Mouse (Mus musculus) megakaryocyte, adult 5-6 weeks (primary cell): ENCODE measurements around the gene Tsks. TPM values are rescaled to one million over a fixed set of nuclear protein-coding genes. Genes with fewer than 3 reads are reported as not detected.

Experiments
- ATAC-seq: 2 replicates; pipeline ENCODE4 v1.8.0; 2016; ENCODE audit warnings: mild to moderate bottlenecking, inconsistent platforms; ENCODE audit not compliant: poor library complexity, severe bottlenecking
- total RNA-seq, 2 experiments: library from RNA; stranded (forward) in 1 of 2; stranded (reverse) in 1 of 2; fragments of 153-499, 151-499 nt in 1 of 2; fragments of 221-1000, 200-1000 nt in 1 of 2; gene quantifications; 2 replicates each; pipeline versions ENCODE4 v1.2.3 to v1.2.4; 2015 to 2017

The Tsks gene
- total RNA-seq, 2 experiments from 2014 or later = not detected

DNA sequence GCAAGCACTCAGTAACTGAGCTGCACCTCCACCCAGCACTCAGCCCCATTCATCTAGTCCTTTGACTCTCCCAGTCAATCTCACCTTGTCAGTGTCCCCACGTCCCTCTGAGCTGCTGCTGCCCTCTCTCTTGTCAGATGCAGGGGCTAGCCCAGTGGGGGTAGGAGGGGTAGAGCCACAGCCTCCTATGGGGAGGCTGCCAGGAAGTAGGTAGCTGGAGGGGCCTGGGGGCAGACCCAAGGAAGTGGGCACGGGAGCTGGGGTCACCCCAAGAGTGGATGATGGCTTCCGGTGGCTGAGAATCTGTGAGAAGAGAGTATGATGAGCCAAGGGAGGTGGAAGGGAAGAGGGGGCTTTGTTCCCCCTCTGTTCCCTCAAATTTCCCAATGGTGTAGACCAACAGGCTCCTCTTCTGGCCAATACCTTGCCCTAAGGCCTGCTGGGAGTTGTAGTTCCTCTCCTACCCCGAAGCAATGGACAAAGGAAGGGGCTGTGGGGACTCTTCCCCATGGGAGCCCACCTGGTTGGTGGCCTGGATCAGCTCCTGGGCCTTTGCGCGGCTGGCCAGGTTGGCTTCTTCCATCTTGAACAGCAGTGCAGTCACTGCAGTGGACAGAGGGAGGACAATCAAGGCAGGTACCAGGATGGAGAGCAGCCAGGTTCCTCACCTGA, 62.5 kb downstream of the Tsks start:
- no peak for ATAC-seq

DNA sequence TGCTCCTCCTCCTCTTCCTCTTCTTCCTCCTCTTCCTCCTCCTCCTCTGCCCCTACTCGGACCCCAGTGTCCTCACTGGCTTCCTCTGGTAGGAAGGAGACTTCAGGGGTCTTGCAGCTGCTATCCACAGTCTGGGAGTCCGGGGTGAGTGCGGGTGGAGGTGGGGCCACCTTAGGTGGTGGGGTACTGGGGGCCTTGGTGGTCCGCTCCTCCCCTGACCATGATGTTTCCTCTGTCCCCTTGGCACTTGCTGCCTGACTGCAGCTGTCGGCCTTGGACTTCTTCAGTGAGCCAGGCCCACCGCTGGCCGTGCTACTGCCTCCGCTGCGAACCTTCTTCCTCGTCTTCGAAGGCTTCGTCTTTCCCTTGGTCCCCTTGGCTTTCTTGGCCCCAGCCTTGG, 63.5 kb downstream of the Tsks start:
- no peak for ATAC-seq

DNA sequence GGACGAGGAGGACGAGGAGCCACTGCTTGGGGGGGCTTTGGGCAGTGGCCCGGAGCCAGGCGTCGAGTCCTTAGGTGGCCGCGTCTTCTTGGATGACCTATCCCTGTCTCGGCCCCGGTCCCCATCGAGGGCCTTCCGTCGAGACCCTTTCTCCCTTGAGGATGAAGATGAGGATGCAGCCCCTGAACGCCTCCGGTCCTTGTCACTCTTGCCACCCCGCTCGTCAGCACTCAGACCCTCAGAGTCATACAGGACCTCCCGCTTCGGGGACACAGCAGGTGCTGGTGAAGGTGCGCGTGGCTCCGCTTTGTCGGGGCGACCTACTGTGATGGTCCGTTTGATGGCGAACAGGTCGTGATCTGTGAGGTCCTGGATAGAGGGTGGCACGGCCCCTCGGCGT, 64.1 kb downstream of the Tsks start:
- no peak for ATAC-seq

Other genes with a start within 250 kb of the Tsks start
Only the 30 nearest of the 33 such genes appear.
- gene Vrk3, start 194.8 kb upstream of the Tsks start, total RNA-seq (2015) = 48.8 and 53.1 TPM in 2 replicates
- 51.5 and 52.3 TPM in 2 replicates for gene Vrk3, start 194.8 kb upstream of the Tsks start, total RNA-seq (2017)
- gene Zfp473, start 192.2 kb upstream of the Tsks start, total RNA-seq (2015) = 1.4 and 1.5 TPM in 2 replicates
- gene Zfp473, start 192.2 kb upstream of the Tsks start, total RNA-seq (2017) = 1.8 and 2.3 TPM in 2 replicates
- gene Nup62, start 127.1 kb upstream of the Tsks start, total RNA-seq (2015) = 25.3 and 28.5 TPM in 2 replicates
- 55.7 and 65.8 TPM in 2 replicates for gene Nup62, start 127.1 kb upstream of the Tsks start, total RNA-seq (2017)
- gene Il4i1, start 126.8 kb upstream of the Tsks start, total RNA-seq (2015) = 0.38 and 1.9 TPM in 2 replicates
- gene Il4i1, start 126.8 kb upstream of the Tsks start, total RNA-seq (2017) = 1.5 TPM in 1 of 2 replicates, not detected in the other
- gene Atf5, start 126.5 kb upstream of the Tsks start, total RNA-seq (2015) = 2.1 and 2.6 TPM in 2 replicates
- gene Atf5, start 126.5 kb upstream of the Tsks start, total RNA-seq (2017) = 1.9 and 5.3 TPM in 2 replicates
- 4.7 and 6.5 TPM in 2 replicates for gene Akt1s1, start 94.2 kb upstream of the Tsks start, total RNA-seq (2015)
- 8.0 and 9.6 TPM in 2 replicates for gene Akt1s1, start 94.2 kb upstream of the Tsks start, total RNA-seq (2017)
- 12.5 and 17.6 TPM in 2 replicates for gene Tbc1d17, start 94.1 kb upstream of the Tsks start, total RNA-seq (2015)
- gene Tbc1d17, start 94.1 kb upstream of the Tsks start, total RNA-seq (2017) = 13.0 and 14.8 TPM in 2 replicates
- gene Pnkp, start 86.1 kb upstream of the Tsks start, total RNA-seq (2015) = 75.1 and 89.7 TPM in 2 replicates
- gene Pnkp, start 86.1 kb upstream of the Tsks start, total RNA-seq (2017) = 109 and 129 TPM in 2 replicates
- gene Ptov1, start 73.4 kb upstream of the Tsks start, total RNA-seq (2015) = 21.3 and 29.0 TPM in 2 replicates
- 5.9 and 8.7 TPM in 2 replicates for gene Ptov1, start 73.4 kb upstream of the Tsks start, total RNA-seq (2017)
- gene Med25, start 50.5 kb upstream of the Tsks start, total RNA-seq (2015) = 19.4 and 23.7 TPM in 2 replicates
- 8.6 and 9.0 TPM in 2 replicates for gene Med25, start 50.5 kb upstream of the Tsks start, total RNA-seq (2017)
- gene Fuz, start 47.1 kb upstream of the Tsks start, total RNA-seq (2015) = 4.6 and 4.7 TPM in 2 replicates
- gene Fuz, start 47.1 kb upstream of the Tsks start, total RNA-seq (2017) = 11.1 and 11.3 TPM in 2 replicates
- gene Ap2a1, start 13.7 kb upstream of the Tsks start, total RNA-seq (2015) = 33.2 and 36.1 TPM in 2 replicates
- gene Ap2a1, start 13.7 kb upstream of the Tsks start, total RNA-seq (2017) = 20.2 and 33.6 TPM in 2 replicates
- gene Cpt1c, start 31.6 kb downstream of the Tsks start, total RNA-seq (2015) = not detected in 2 replicates
- gene Cpt1c, start 31.6 kb downstream of the Tsks start, total RNA-seq (2017) = 0.12 TPM in 1 of 2 replicates, not detected in the other
- 48.4 and 55.7 TPM in 2 replicates for gene Prmt1, start 43.4 kb downstream of the Tsks start, total RNA-seq (2015)
- 40.0 and 42.9 TPM in 2 replicates for gene Prmt1, start 43.4 kb downstream of the Tsks start, total RNA-seq (2017)
- gene Irf3, start 54.4 kb downstream of the Tsks start, total RNA-seq (2015) = 60.8 and 76.8 TPM in 2 replicates
- 84.8 and 89.4 TPM in 2 replicates for gene Irf3, start 54.4 kb downstream of the Tsks start, total RNA-seq (2017)
- gene Bcl2l12, start 55.5 kb downstream of the Tsks start, total RNA-seq (2015) = 16.8 and 18.7 TPM in 2 replicates
- 14.1 and 17.7 TPM in 2 replicates for gene Bcl2l12, start 55.5 kb downstream of the Tsks start, total RNA-seq (2017)
- gene Scaf1, start 73.2 kb downstream of the Tsks start, total RNA-seq (2015) = 22.2 and 23.0 TPM in 2 replicates
- 9.6 and 12.2 TPM in 2 replicates for gene Scaf1, start 73.2 kb downstream of the Tsks start, total RNA-seq (2017)
- gene Rras, start 74.8 kb downstream of the Tsks start, total RNA-seq (2015) = 77.1 and 78.6 TPM in 2 replicates
- 12.7 and 14.1 TPM in 2 replicates for gene Rras, start 74.8 kb downstream of the Tsks start, total RNA-seq (2017)
- 15.4 and 16.3 TPM in 2 replicates for gene Prr12, start 109.7 kb downstream of the Tsks start, total RNA-seq (2015)
- 1.9 and 3.0 TPM in 2 replicates for gene Prr12, start 109.7 kb downstream of the Tsks start, total RNA-seq (2017)
- gene Nosip, start 119.2 kb downstream of the Tsks start, total RNA-seq (2015) = 41.4 and 46.3 TPM in 2 replicates
- gene Nosip, start 119.2 kb downstream of the Tsks start, total RNA-seq (2017) = 54.2 and 56.8 TPM in 2 replicates
- gene Prrg2, start 119.5 kb downstream of the Tsks start, total RNA-seq (2015) = 6.6 and 8.9 TPM in 2 replicates
- 5.4 TPM in 2 replicates for gene Prrg2, start 119.5 kb downstream of the Tsks start, total RNA-seq (2017)
- 4.5 and 5.8 TPM in 2 replicates for gene Rcn3, start 149.0 kb downstream of the Tsks start, total RNA-seq (2015)
- 7.8 and 18.1 TPM in 2 replicates for gene Rcn3, start 149.0 kb downstream of the Tsks start, total RNA-seq (2017)
- gene Fcgrt, start 160.6 kb downstream of the Tsks start, total RNA-seq (2015) = 22.0 and 22.5 TPM in 2 replicates
- gene Fcgrt, start 160.6 kb downstream of the Tsks start, total RNA-seq (2017) = 64.1 and 69.0 TPM in 2 replicates
- 2,516 and 2,663 TPM in 2 replicates for gene Rps11, start 181.2 kb downstream of the Tsks start, total RNA-seq (2015)
- gene Rps11, start 181.2 kb downstream of the Tsks start, total RNA-seq (2017) = 1,201 and 1,233 TPM in 2 replicates
- 1,652 and 1,953 TPM in 2 replicates for gene Rpl13a, start 185.6 kb downstream of the Tsks start, total RNA-seq (2015)
- gene Rpl13a, start 185.6 kb downstream of the Tsks start, total RNA-seq (2017) = 2,014 and 2,240 TPM in 2 replicates
- not detected in 2 replicates for gene Gm45713, start 193.0 kb downstream of the Tsks start, total RNA-seq (2015)
- gene Gm45713, start 193.0 kb downstream of the Tsks start, total RNA-seq (2017) = not detected in 2 replicates
- 22.7 and 29.0 TPM in 2 replicates for gene Flt3l, start 193.2 kb downstream of the Tsks start, total RNA-seq (2015)
- gene Flt3l, start 193.2 kb downstream of the Tsks start, total RNA-seq (2017) = 17.4 and 17.6 TPM in 2 replicates
- 131 and 132 TPM in 2 replicates for gene Pih1d1, start 211.1 kb downstream of the Tsks start, total RNA-seq (2015)
- gene Pih1d1, start 211.1 kb downstream of the Tsks start, total RNA-seq (2017) = 43.9 and 51.4 TPM in 2 replicates
- gene Aldh16a1, start 211.4 kb downstream of the Tsks start, total RNA-seq (2015) = 68.0 and 72.0 TPM in 2 replicates
- 26.9 and 33.7 TPM in 2 replicates for gene Aldh16a1, start 211.4 kb downstream of the Tsks start, total RNA-seq (2017)
- 0.18 TPM in 1 of 2 replicates, not detected in the other for gene Slc17a7, start 220.7 kb downstream of the Tsks start, total RNA-seq (2015)
- gene Slc17a7, start 220.7 kb downstream of the Tsks start, total RNA-seq (2017) = not detected in 2 replicates